Mouse (Mus musculus): Measurements from ENCODE around the gene Usb1. TPM values are rescaled to one million over a fixed set of nuclear protein-coding genes. Genes with fewer than 3 reads are reported as not detected.

The Usb1 gene
- total RNA-seq (2018; cell fraction: chromatin; rRNA removed) = 100 to 1,000 TPM in 14 of 26 experiments, 10 to 100 TPM in 12; 20.3 to 270 (median 107) TPM
- 100 to 1,000 TPM in 12 of 26 experiments, 10 to 100 TPM in 14; 48.5 to 137 (median 94.8) TPM for total RNA-seq (2018; cell fraction: cytosol; rRNA removed)
- total RNA-seq (2018; cell fraction: nucleus; rRNA removed) = 100 to 1,000 TPM in 16 of 26 experiments, 10 to 100 TPM in 10; 28.2 to 219 (median 122) TPM
- 38.9 to 56.5 TPM (median 40.9 TPM) in 3 replicates for polyA plus RNA-seq (2018)

DNA sequence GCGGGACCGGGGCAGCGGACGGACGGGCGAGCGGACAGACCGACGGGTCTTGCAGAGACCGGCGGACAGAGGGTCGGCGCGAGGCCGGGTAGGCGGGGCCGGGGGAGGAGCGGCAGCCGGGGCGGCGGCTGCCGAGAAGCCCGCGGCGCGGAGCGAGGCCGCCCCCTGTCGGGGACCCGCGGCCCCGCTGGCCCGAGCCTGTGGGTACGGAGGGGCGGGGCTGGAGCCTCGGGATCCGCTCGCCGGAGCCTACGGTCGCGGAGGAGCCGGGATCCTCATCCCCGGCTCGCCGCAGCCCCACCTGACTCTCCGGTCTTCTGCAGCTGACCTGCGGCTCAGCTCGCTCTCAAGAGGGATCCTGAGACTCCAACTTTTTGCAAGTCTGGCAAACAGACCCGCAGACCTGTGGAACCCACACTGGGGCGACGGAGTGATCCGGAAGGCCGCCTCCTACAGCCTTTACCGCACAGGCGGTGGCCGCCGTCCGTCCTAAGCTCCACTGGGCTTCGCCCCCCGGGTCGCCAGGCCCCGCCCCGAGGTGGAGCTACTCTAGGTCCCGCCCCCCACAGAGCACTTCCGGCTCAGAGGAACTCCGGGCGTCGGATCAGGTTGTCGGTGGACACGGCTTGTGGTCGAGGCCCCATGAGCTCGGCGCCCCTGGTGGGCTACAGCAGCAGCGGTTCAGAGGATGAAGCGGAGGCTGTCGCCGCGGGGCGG is at the start of gene Usb1, which contains the start of gene Zfp319:
Gene Usb1, plus strand, starts transcription at position 565 of the 717 bp plus-strand sequence.
Gene Zfp319, minus strand, starts transcription at position 231 of the 717 bp plus-strand sequence.
- H3K79me2 ChIP-seq (ENCODE audit: inconsistent target) = peaks cover 81% of the 10 kb centered on the region
- peak within 1 kb of the TSS; percentile 87 for H3K4me3 ChIP-seq (ENCODE audit: inconsistent target)
- peak within 1 kb of the TSS; percentile 76 for H3K27ac ChIP-seq
- WGBS (ENCODE audit: missing documents) = under 1% methylated on average over 78 of the region's 80 CpGs
- peaks cover 27% of the 10 kb centered on the region for H3K36me3 ChIP-seq (ENCODE audit: inconsistent target)

DNA sequence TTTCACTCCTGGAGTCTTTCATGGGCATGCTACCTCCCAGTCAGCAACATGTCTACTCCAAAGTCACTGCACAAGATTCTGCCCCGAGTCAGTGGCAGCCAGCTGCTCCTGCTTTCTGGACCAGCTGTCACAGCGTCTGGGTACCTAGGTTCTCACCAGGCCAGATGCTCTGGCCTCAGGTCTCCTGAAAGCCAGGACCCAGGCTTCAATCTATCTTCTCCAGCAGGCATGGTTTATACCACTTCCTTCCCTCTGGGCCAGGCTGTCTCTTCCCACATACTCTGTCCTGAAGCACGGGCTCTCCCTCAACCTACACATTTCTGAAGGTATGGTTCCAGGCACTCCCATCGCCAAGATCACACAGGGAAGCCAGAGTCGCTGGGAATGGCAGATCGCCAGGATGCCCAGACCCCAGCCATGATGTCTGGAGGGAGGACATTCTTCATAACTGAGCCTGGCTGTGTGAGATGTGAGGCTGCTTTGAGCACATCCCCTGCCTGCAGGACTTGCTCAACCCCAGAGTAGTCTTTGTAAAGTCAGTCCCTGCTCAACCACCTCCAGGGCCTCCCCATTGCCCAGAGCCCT is 42.9 kb upstream of the Usb1 start:
- WGBS (ENCODE audit: missing documents) = 25% methylated on average over 6 of the region's 6 CpGs
- Histone ChIP-seq H3K27ac (no peak overlapping the region), H3K36me3 (ENCODE audit: inconsistent target) (no peaks in the 10 kb centered on the region), H3K4me3 (ENCODE audit: inconsistent target) (no peak overlapping the region), H3K79me2 (ENCODE audit: inconsistent target) (no peaks in the 10 kb centered on the region)

DNA sequence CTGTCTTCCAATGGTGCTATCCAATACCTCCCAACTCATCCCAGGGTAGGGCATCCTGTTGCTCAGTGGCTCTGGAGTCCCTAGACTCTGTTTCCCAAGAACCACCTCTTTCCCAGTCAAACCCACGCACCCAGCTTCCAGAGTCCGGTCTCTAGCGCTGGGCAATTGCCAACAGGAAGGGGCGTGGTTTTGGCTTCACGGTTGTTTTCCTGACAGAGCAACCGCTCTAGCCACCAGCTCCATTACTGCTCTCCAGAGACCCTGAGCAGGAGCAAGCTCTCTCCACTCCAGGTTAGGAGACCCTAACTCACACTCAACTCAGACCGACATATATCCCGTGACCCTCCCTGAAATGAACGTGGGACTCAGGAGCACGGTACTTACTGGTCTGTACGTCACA is 38.9 kb upstream of the Usb1 start:
- Histone ChIP-seq H3K79me2 (ENCODE audit: inconsistent target) (no peaks in the 10 kb centered on the region), H3K27ac (no peak overlapping the region), H3K4me3 (ENCODE audit: inconsistent target) (peak overlapping the region; percentile 29; the same call in 1 of the 2 replicates), H3K36me3 (ENCODE audit: inconsistent target) (no peaks in the 10 kb centered on the region)
- WGBS (ENCODE audit: missing documents) = 8% methylated on average over 11 of the region's 11 CpGs

DNA sequence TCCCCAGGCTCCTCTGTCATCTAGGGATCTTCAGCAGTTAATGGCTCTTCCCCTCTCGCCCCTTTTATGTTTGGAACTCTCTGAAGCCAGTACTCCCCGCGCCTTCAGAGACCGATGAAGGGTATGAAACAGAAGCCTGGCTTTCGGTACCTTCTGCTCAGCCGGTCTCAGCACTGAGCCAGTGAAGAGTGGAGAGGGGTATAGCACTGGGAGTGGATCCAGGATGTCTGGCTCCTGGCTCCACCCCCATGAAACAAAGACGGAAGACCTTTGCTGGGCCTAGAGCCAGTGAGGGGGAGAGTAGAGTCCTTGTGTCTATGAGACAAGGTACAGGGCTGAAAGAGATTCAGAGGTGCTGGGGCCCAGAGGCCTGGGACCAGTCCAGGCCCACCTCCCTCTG is 38.2 kb upstream of the Usb1 start:
- 18% methylated on average over 7 of the region's 7 CpGs for WGBS (ENCODE audit: missing documents)
- no peak overlapping the region for H3K27ac ChIP-seq
- no peaks in the 10 kb centered on the region for H3K79me2 ChIP-seq (ENCODE audit: inconsistent target)
- peak overlapping the region; percentile 29; the same call in 1 of the 2 replicates for H3K4me3 ChIP-seq (ENCODE audit: inconsistent target)
- H3K36me3 ChIP-seq (ENCODE audit: inconsistent target) = no peaks in the 10 kb centered on the region

DNA sequence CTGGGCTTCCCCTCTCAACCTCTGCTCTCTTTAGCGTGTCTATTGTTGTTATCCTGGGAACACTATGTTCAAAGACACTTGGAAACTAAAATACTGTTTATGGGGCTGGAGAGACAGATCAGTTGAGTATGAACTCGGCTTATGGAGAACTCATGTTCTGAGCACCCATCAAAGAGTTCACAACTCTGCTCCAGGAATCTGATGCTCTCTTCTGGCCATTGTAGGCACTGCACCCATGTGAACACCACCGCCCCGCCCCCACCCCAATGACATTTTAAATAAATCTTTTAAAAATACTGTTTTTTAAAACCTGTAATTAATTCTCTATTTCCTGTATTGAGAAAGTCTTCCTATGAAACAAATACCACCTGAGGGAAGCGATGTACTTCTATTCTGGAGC is 29.7 kb upstream of the Usb1 start:
- no peak overlapping the region for H3K27ac ChIP-seq
- WGBS (ENCODE audit: missing documents) = 17% methylated on average over 3 of the region's 5 CpGs

DNA sequence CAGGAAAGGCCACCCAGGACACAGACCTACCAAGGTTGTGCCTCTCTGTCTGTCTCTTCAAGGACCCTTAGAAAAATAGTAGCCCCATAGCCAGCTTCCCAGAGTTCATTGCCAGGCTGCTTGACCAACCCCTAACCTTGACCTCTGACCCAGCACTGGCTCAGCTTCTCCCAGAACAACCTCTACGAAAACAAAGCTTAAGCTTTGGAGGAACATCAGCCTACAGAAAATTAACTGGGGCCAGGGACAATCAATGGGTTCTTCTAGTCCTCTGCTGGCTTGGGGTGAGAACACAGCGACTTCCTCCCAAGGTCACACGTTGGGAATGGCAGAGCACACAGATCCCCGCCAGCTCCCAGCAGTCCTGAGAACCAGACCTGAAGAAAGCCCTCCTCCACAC is 26.6 kb upstream of the Usb1 start:
- Histone ChIP-seq H3K79me2 (ENCODE audit: inconsistent target) (no peaks in the 10 kb centered on the region), H3K36me3 (ENCODE audit: inconsistent target) (no peaks in the 10 kb centered on the region), H3K27ac (no peak overlapping the region), H3K4me3 (ENCODE audit: inconsistent target) (no peak overlapping the region)
- WGBS (ENCODE audit: missing documents) = 79% methylated on average over 4 of the region's 4 CpGs

More for the DNA sequence above, 29.7 kb upstream of the Usb1 start:
- Histone ChIP-seq H3K79me2 (ENCODE audit: inconsistent target) (no peaks in the 10 kb centered on the region), H3K4me3 (ENCODE audit: inconsistent target) (no peak overlapping the region), H3K36me3 (ENCODE audit: inconsistent target) (no peaks in the 10 kb centered on the region)

DNA sequence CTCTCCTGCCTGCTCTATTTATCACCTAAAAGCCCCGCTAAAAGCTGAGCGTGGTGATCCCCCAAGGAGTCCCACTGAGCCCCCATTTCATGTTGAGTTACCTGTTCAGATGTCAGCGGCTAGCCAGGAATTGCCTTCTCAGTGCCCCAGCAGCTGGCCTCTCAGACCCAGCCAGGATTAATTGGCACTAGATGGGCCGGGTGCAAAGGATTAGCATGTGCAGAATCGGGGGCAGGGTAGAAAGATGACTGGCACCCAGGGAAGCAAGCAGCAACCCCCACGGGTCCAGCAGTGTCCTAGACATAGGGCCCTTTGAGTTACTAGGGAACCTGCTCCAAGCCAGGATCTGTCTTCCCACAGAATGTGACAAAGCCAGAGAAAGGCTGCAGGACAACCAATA is 25.7 kb upstream of the Usb1 start, which contains the start of gene Cngb1:
Gene Cngb1, minus strand, starts transcription at position 155 of the 400 bp plus-strand sequence.
- no peaks in the 10 kb centered on the region for H3K36me3 ChIP-seq (ENCODE audit: inconsistent target)
- 86% methylated on average over 6 of the region's 6 CpGs for WGBS (ENCODE audit: missing documents)
- no peak within 1 kb of the TSS for H3K4me3 ChIP-seq (ENCODE audit: inconsistent target)
- no peak within 1 kb of the TSS for H3K27ac ChIP-seq
- H3K79me2 ChIP-seq (ENCODE audit: inconsistent target) = no peaks in the 10 kb centered on the region

DNA sequence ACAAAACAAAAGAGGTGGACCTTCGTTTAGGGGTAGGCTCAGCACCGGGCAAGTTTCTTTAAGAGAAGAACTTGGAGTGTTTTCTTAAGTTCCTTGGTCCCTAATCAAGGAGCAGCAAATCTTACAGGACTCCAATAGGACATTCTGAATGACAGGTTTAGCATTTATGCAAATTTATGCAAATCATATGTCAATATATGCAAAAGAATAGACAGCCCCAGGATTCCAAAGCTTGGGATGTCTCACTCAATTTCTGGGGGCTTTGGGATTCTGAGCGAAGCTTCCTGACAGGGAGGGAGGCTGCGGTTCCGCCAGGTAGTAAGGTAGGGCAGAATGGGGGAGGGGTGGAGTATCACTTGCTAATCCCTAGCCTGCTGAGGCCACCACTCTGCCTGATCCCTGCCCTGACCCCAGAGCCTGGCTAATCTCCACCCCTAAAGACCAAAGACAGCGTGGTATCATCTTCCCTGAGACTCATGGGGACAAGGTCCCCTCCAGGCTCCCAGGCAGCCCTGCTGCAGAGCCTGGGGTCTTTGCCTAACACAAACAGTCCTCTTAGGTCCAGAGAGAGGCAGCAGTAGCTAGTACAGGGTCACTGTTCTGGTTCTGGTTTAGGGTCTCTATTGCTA is 21.6 kb upstream of the Usb1 start, which contains the start of gene Tepp:
Gene Tepp, plus strand, starts transcription at position 225 of the 629 bp plus-strand sequence.
- Histone ChIP-seq H3K27ac (no peak within 1 kb of the TSS), H3K36me3 (ENCODE audit: inconsistent target) (no peaks in the 10 kb centered on the region), H3K79me2 (ENCODE audit: inconsistent target) (no peaks in the 10 kb centered on the region), H3K4me3 (ENCODE audit: inconsistent target) (no peak within 1 kb of the TSS)
- WGBS (ENCODE audit: missing documents) = 95% methylated on average over 6 of the region's 6 CpGs

DNA sequence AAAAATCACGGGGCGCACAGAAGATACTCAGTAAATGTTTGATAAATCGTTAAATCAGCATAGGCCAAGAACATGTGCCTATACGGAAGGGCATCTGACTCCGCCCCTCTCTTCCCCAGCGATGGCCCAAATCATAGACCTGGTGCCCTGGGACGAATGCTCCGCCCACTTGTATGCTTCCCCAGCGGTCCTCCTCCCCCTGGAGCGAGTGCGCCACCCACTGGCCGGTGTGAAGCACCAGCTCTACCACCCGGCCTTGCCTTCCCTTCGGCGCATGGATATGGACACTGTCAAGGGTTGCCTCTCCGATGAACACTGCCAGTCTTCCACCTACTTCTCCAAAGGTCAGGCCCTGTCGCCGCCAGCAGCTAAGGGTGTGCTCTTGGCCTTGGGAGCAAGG is 19.2 kb upstream of the Usb1 start:
- Histone ChIP-seq H3K79me2 (ENCODE audit: inconsistent target) (no peaks in the 10 kb centered on the region), H3K36me3 (ENCODE audit: inconsistent target) (no peaks in the 10 kb centered on the region), H3K4me3 (ENCODE audit: inconsistent target) (no peak overlapping the region), H3K27ac (no peak overlapping the region)
- 78% methylated on average over 18 of the region's 18 CpGs for WGBS (ENCODE audit: missing documents)

DNA sequence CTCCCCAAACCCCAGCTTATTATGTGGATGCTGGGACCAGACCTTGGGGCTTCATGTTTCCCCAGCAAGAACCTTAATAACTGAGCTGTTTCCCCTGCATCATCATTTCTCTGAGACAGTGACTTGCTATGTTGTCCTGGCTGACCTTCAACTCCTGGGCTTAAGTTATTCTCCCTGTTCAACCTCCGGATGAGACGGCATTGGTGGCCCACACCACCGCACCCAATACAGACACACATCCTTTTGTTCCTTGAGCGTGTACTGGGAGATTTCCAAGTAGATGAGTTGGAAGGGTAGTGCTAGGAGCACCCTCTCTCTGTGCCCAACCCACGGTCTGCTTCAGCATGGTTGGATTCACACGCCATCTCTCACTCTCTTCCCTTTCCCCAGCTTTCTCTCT is 18.2 kb upstream of the Usb1 start:
- Histone ChIP-seq H3K79me2 (ENCODE audit: inconsistent target) (no peaks in the 10 kb centered on the region), H3K4me3 (ENCODE audit: inconsistent target) (no peak overlapping the region), H3K27ac (no peak overlapping the region), H3K36me3 (ENCODE audit: inconsistent target) (no peaks in the 10 kb centered on the region)
- WGBS (ENCODE audit: missing documents) = 93% methylated on average over 6 of the region's 6 CpGs

DNA sequence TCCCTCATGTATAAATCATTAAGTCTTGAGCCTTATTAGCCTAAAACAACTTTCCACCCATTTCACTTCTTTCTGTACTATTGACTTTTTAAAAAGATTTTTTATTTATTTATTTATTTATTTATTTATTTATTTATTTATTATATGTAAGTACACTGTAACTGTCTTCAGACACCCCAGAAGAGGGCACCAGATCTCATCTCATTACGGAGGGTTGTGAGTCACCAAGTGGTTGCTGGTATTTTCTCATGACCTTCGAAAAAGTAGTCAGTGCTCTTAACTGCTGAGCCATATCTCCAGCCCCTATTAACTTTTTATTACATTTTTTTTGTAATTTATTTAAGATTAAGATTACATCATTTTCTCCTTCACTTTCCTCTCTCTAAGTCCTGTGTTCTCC is 17.4 kb upstream of the Usb1 start:
- no peak overlapping the region for H3K4me3 ChIP-seq (ENCODE audit: inconsistent target)
- H3K27ac ChIP-seq = no peak overlapping the region
- H3K36me3 ChIP-seq (ENCODE audit: inconsistent target) = no peaks in the 10 kb centered on the region
- no peaks in the 10 kb centered on the region for H3K79me2 ChIP-seq (ENCODE audit: inconsistent target)
- 28% methylated on average over 2 of the region's 2 CpGs for WGBS (ENCODE audit: missing documents)

DNA sequence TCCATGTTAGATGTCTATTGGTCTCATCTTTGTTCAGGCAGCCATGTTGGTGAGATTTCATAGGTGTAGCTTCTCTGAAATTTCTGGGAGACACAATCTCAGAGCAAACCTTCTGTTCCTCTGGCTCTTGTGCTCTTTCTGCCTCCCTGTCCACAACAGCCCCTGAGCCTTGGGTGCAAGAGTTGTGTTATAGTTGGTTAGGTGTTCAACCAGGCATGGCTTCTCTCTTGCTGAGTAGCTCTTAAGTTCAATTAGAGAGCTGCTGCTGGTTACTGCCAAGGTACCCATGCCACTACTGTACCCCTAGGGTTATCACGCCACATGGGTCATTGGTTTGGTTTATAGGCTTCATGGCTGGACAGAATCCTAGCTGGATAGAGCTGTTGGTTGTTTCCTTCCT is 16.7 kb upstream of the Usb1 start:
- H3K36me3 ChIP-seq (ENCODE audit: inconsistent target) = no peaks in the 10 kb centered on the region
- no peak overlapping the region for H3K27ac ChIP-seq
- H3K79me2 ChIP-seq (ENCODE audit: inconsistent target) = no peaks in the 10 kb centered on the region
- no peak overlapping the region for H3K4me3 ChIP-seq (ENCODE audit: inconsistent target)
- WGBS (ENCODE audit: missing documents) = 91% methylated on average over 1 of the region's 1 CpGs

DNA sequence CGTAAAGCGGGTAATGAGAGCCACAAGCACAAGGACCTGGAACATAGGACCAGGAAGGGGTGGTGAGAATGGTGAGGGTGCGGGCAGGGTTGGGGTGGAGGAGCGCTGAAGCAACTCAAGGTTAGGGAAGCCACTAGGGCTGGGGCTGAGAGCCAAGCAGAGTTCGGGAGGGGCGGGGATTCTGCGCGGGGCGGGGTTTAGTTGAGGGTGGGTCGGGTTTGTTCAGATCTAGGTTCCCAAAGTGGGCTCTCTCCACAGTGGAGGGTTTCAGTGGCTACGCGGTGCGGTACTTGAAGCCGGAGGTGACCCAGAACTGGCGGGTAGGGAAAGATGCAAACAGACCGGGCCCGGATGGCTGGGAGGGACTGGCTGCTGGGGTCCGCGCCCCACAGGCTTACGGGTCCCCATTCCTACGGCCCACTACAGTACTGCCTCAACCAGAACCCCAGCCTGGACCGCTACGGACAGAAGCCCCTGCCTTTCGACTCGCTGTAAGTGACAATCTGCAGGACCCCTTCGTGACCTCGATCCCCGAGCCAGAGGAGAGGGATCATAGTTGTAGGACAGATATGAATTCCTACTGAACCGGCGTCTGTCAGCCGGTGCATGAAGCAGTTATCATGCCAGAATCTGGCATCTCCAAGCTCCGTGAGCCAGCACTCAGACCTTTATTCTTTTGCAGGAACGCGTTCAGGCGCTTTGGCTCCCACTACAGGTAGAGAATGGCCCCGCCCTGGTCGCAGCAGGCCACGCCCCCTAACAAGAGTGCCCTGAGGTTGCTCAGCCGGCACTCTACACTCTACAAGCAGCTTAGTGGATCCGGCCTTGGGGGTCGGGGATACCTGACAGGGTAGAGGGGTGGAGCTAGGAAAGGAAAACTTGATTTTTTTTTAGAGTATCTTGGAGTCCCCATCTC is 11.6 kb upstream of the Usb1 start:
- Histone ChIP-seq H3K79me2 (ENCODE audit: inconsistent target) (no peaks in the 10 kb centered on the region), H3K36me3 (ENCODE audit: inconsistent target) (peaks cover 8% of the 10 kb centered on the region; the same call in 1 of the 2 replicates), H3K4me3 (ENCODE audit: inconsistent target) (peak overlapping the region; percentile 21), H3K27ac (no peak overlapping the region)
- WGBS (ENCODE audit: missing documents) = 5% methylated on average over 41 of the region's 41 CpGs

DNA sequence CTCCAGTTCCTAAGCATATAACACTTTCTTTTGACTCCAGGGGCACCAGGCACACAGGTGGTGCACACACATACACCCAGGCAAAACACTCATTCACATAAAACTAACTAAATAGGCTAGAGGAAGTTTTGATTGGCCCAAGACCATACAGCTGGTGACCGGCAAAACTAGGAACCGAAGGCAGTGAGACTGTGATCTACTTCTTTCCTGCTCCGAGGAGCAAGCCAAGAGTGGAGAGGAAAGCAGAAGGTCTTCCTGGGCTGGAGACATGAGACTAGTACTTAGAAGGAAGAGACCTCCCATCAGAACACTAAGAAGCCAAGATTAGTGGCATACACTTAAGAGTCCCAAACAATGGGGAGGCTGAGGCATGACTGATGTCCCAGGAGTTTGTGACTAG is 8.9 kb upstream of the Usb1 start:
- peaks cover 29% of the 10 kb centered on the region; the same call in 1 of the 2 replicates for H3K36me3 ChIP-seq (ENCODE audit: inconsistent target)
- peaks cover 10% of the 10 kb centered on the region; the same call in 1 of the 2 replicates for H3K79me2 ChIP-seq (ENCODE audit: inconsistent target)
- H3K27ac ChIP-seq = no peak overlapping the region
- no peak overlapping the region for H3K4me3 ChIP-seq (ENCODE audit: inconsistent target)
- 65% methylated on average over 3 of the region's 3 CpGs for WGBS (ENCODE audit: missing documents)

Data from macrophage (primary cell).